Mouse (Mus musculus) heart, adult 2 months (tissue): ENCODE data around the gene Ctnna3. TPM values are rescaled to one million over a fixed set of nuclear protein-coding genes. Genes with fewer than 3 reads are reported as not detected.

Experiments
- DNase-seq, 2 experiments: peaks; one replicate each; pipeline ENCODE4 v3.0.0; 2021
- H3K27ac ChIP-seq: fragments of 200-600 bp; 2 replicates; pipeline ENCODE4 v1.8.1; 2022
- H3K27me3 ChIP-seq: fragments of 200-500 bp; 2 replicates; pipeline ENCODE4 v1.6.1; 2012; ENCODE audit warnings: mild to moderate bottlenecking, low read length, inconsistent platforms, mixed read lengths; ENCODE audit not compliant: control insufficient read depth, insufficient read depth
- H3K36me3 ChIP-seq: fragments of 200-500 bp; 2 replicates; pipeline ENCODE4 v1.6.1; 2012; ENCODE audit warnings: low read length, inconsistent platforms; ENCODE audit not compliant: control insufficient read depth, insufficient read depth
- H3K4me1 ChIP-seq: fragments of 200-500 bp; 2 replicates; pipeline ENCODE4 v1.6.1; 2011; ENCODE audit warnings: low read length; ENCODE audit not compliant: control insufficient read depth, insufficient read depth
- H3K4me3 ChIP-seq: fragments of 200-600 bp; 2 replicates; pipeline ENCODE4 v1.8.1; 2022
- H3K79me2 ChIP-seq: fragments of 200-500 bp; replicated peaks from 2 replicates; pipeline ENCODE4 v1.6.1; 2012; ENCODE audit warnings: mild to moderate bottlenecking, inconsistent platforms, low read length, moderate library complexity, mixed read lengths; ENCODE audit not compliant: control insufficient read depth, insufficient read depth
- H3K9ac ChIP-seq: fragments of 200-500 bp; 2 replicates; pipeline ENCODE4 v1.6.1; 2012; ENCODE audit warnings: low read depth, mild to moderate bottlenecking, control low read depth, inconsistent platforms, low read length, mixed read lengths
- CTCF ChIP-seq: fragments of 200-600 bp; IDR thresholded peaks from 2 replicates; pipeline ENCODE4 v1.8.1; 2022; ENCODE audit warnings: antibody characterized with exemption, mild to moderate bottlenecking, moderate library complexity
- EP300 ChIP-seq: fragments of 200-500 bp; IDR thresholded peaks from 2 replicates; pipeline ENCODE4 v1.6.1; 2011; ENCODE audit warnings: low read depth, low read length, control low read depth; ENCODE audit not compliant: insufficient read depth
- POLR2A ChIP-seq: fragments of 200-500 bp; IDR thresholded peaks from 2 replicates; pipeline ENCODE4 v1.6.1; 2011; ENCODE audit warnings: mild to moderate bottlenecking, low read depth, low read length, control low read depth; ENCODE audit not compliant: insufficient read depth
- WGBS: fragments of 180-500 bp; shearing (Covaris S2); methylation state at CpG from one replicate; pipeline ENCODE4 v1.1.7; 2018; 5-methylcytosine and 5-hydroxymethylcytosine counted together
- intact Hi-C: fragments of 180-260 bp; cut with DNase I; formaldehyde crosslinking; loops from one replicate; pipeline ENCODE4 v1.15.1; 2025
- polyA plus RNA-seq: library from polyadenylated mRNA; depleted of rRNA; stranded (reverse); fragments of >200 nt; gene quantifications from 2 replicates; pipeline ENCODE4 v1.2.3, GENCODE M21; 2012
- total RNA-seq, 2 experiments: library from RNA; stranded (reverse); gene quantifications; 2 replicates each; pipeline ENCODE4 v1.2.3; 2021

Ctnna3 gene
- total and polyA plus RNA-seq, 3 experiments: 6.4 to 54.6 (median 46.9) TPM

DNA sequence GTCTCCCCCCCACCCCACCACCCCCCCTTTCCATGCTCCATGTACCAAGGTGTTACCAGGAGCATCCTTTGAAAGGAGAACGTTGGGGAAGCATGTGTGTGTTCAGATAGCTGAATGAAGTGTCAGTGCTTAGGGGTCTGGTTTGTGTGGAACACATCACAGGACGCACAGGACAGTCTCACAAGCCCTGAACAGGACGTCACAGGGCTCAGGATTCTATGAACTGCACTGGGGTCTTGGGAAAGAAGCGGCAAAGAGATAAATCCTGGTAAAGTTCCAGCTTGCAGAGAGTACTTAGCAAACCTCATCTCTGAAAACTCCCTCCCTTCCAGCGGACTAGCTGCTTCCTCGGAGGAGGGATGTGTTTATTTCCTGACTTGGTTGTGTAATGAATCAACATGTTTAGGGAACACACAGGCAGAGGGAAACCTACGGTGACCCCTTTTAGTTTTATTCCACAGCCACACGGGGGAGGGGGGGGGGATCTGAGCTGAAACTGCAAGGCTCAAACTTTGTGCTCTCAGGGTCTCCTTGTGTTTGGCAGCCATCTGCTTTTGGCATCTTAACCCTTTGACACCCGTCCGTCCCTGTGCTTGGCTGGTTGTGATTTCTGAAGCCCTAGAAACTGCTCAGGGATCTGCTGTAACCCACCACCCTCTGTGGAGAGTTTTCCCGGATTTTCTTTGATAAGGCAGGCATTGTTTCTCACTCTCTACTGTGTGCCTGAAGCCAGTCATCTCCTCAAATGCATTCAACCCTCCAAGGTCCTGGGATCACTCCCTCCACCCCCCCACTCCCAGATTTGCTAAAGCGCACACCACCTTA, 656.9 kb downstream of the Ctnna3 start:
- intact Hi-C loops: loop anchor here (5.0 kb wide), 1 partner anchor 504 kb away; no protein-coding TSS in a partner anchor
- Histone ChIP-seq H3K79me2 (no peaks in the 10 kb centered on the region), H3K27me3 (no peaks in the 10 kb centered on the region; the same call in 1 of the 2 replicates), H3K27ac (no peak overlapping the region), H3K4me3 (no peak overlapping the region), H3K9ac (no peak overlapping the region), H3K36me3 (no peaks in the 10 kb centered on the region), H3K4me1 (no peaks in the 10 kb centered on the region)
- no peak for TF ChIP-seq POLR2A
- no peak for TF ChIP-seq EP300
- no peak for TF ChIP-seq CTCF
- 19% methylated on average over 12 of the region's 12 CpGs for WGBS
- no peak for DNase-seq

DNA sequence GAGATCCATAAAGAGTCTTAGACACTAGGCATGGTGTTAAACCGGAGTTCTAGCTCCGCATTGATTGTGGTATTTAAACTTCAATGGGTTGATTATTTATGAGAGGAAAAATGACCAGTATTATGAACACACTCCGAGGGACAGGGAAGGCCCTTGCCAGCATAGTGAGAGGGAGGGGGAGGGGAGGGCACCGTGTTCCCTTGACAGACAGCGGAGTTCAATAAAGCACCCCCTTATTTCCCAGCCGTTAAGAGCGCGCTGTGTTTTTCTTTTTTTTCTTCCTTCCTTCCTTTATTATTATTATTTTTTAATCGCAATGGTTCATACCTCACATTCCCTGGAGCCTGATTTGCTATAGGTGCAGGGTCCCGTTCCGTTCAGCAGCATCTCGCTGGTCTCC, 657.6 kb downstream of the Ctnna3 start:
- 4% methylated on average over 12 of the region's 12 CpGs for WGBS
- H3K36me3 ChIP-seq: no peaks in the 10 kb centered on the region
- no peaks in the 10 kb centered on the region; the same call in 1 of the 2 replicates for H3K27me3 ChIP-seq
- H3K27ac ChIP-seq: no peak overlapping the region
- intact Hi-C loops: loop anchor here (5.0 kb wide), 1 partner anchor 505 kb away; no protein-coding TSS in a partner anchor
- TF ChIP-seq EP300: no peak
- TF ChIP-seq POLR2A: no peak
- H3K4me1 ChIP-seq: no peaks in the 10 kb centered on the region
- no peak overlapping the region for H3K9ac ChIP-seq
- no peak overlapping the region; the same call in 1 of the 2 replicates for H3K4me3 ChIP-seq
- H3K79me2 ChIP-seq: no peaks in the 10 kb centered on the region
- no peak for DNase-seq

DNA sequence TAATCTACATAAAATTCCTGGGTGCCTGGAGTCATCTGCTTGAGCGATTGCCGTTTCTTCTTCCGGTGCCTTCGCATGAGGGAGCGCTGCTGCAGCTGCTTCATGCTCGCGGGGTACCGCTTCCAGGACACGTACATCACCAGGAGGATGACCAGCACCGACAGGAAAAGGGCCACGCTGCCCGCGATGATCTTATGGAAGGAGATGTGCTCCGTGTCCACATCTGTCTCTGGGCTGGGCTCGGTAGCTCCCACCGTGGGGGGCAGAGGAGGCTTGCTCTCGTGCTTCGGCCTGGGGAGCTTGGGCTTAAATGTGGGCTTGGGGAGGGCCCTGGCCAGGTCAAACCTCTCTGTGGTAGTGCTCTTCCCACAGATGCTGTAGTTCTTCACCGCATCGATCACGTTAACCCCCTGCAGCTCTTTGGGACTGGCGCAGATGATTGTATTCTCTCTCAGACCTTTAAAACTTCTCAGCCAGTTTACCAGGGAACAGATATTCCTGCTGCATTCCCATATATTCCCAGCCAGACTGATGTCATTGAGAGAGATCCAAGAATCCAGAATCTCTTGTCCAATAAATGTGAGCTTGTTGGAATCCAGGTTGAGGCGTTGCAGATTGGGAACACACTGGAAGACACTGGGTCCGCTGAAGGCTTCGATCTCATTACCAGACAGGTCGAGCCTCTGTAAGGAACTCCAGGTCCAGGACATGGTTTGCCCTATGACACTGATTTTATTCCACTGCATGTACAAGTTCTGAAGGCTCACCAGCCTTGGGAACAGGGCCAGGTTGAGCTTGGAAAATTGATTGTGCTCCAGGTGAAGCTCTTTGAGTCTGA, 658.3 kb downstream of the Ctnna3 start:
- no peak for DNase-seq
- WGBS: 17% methylated on average over 26 of the region's 26 CpGs
- H3K79me2 ChIP-seq: no peaks in the 10 kb centered on the region
- intact Hi-C loops: loop anchor here (5.0 kb wide), 1 partner anchor 506 kb away; no protein-coding TSS in a partner anchor
- no peak overlapping the region for H3K27ac ChIP-seq
- H3K36me3 ChIP-seq: no peaks in the 10 kb centered on the region
- H3K4me1 ChIP-seq: no peaks in the 10 kb centered on the region
- H3K4me3 ChIP-seq: no peak overlapping the region; the same call in 1 of the 2 replicates
- H3K9ac ChIP-seq: peak overlapping the region; percentile 13
- H3K27me3 ChIP-seq: no peaks in the 10 kb centered on the region; the same call in 1 of the 2 replicates
- TF ChIP-seq EP300 (no peak), POLR2A (no peak), CTCF (no peak)

DNA sequence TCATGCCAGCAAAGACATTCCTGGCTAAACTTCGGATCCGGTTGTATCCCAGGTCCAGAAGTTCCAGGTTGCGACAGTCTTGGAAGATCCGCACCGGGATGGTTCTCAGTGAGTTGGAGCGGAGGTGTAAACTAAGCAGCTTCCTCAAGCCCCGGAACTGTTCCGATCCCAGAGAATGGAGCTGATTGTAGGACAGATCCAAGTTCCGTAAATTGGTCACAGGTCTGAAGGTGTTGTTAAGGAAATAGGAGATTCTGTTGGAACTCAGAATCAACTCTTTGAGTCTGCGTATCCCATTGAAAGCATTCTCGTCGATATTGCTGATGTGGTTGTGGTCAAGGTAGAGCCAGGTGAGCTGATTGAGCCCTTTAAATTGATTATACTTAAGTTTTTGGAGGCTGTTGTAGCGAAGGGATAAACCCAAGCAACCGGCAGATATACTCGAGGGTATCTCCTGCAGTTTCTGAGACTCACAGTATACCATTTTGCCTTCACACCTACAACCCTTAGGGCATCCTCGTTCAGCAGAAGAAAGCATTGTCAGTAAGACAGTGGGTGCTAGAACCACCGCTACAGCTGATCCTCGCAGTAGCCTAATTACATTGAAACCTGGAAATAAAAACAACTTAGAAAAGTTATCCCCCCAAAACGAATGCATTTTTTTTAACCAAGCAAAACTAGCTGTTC, 659.0 kb downstream of the Ctnna3 start:
- Histone ChIP-seq H3K27ac (no peak overlapping the region), H3K4me1 (no peaks in the 10 kb centered on the region), H3K36me3 (no peaks in the 10 kb centered on the region), H3K79me2 (no peaks in the 10 kb centered on the region), H3K27me3 (no peaks in the 10 kb centered on the region; the same call in 1 of the 2 replicates), H3K9ac (no peak overlapping the region), H3K4me3 (no peak overlapping the region)
- no peak for DNase-seq
- 58% methylated on average over 19 of the region's 19 CpGs for WGBS
- intact Hi-C loops: loop anchor here (5.0 kb wide), 1 partner anchor 507 kb away; no protein-coding TSS in a partner anchor
- no peak for TF ChIP-seq POLR2A
- TF ChIP-seq EP300: no peak
- TF ChIP-seq CTCF: no peak

DNA sequence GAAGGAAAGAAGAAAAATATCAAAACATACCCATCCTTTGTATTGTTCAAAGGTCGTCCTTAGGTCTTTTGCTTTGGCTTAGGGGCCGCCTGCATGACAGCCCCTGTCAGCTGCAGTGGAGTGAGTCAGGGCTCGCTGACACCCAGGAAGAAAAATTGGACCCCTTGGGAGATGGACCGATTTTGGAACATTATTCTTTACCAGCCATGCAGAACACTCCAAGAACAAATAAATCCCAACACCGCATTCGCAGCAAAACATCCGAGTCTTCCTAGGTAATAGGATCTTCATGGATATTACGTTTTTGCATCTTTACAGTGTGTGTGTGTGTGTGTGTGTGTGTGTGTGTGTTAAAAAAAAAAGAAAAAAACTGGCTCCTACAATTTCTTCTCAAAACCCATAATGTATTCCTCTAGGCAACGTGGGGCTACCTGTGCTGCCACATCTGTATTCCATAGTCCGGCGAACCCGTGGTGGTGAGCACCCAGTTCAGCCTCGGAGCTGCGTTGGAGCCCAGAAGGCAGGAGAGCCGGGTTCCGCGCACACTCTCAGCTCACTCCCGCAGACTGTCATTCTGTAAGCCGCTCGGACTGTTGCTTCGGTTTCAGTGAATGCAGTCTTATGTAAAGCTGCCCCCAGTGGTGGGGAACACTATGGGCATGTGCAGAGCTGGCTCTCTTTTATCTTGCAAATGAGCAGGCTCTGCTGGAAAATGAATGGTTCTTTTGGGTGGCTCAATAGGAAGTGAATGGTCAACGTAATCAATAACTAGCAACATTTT, 660.0 kb downstream of the Ctnna3 start, which contains the start of gene Lrrtm3:
Gene Lrrtm3, minus strand, starts transcription at position 598 of the 781 bp plus-strand sequence.
- WGBS: 13% methylated on average over 22 of the region's 22 CpGs
- Histone ChIP-seq H3K4me1 (no peaks in the 10 kb centered on the region), H3K79me2 (no peaks in the 10 kb centered on the region), H3K36me3 (no peaks in the 10 kb centered on the region), H3K9ac (peak within 1 kb of the TSS; percentile 24; the same call in 1 of the 2 replicates), H3K27me3 (no peaks in the 10 kb centered on the region; the same call in 1 of the 2 replicates), H3K27ac (no peak within 1 kb of the TSS), H3K4me3 (no peak within 1 kb of the TSS)
- no peak for TF ChIP-seq EP300
- TF ChIP-seq CTCF: peak; percentile 66
- peak; percentile 18 to 43 for DNase-seq
- intact Hi-C loops: loop anchor here (5.0 kb wide), 1 partner anchor 508 kb away; no protein-coding TSS in a partner anchor
